Mouse (Mus musculus): ENCODE data around the gene Smyd4. TPM values are rescaled to one million over a fixed set of nuclear protein-coding genes. Genes with fewer than 3 reads are reported as not detected.
A peak's percentile ranks its signal among the peaks of the same experiment; 100 is the strongest.

The Smyd4 gene
- polyA plus RNA-seq, 1 experiment from 2014 or later = 17.7 TPM

DNA sequence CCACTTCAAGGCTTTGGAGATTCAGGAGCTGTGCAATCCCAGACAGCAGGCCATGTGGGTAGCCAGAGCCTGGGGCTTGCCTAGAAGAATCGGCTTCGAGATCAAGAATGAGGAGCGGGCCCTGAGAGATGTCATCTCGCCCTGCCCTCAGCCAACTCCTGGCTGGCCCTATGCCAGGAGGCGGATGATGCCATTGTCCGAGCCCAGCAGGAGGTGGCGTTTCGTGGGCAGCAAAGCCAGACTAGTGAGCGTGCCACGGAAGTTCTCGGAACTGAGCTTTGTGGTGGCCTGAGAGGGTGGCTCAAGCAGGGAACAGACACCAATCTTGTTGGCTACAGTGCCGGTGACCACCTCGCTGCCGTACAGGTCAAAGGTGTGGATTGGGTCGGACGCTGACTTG is 93.4 kb downstream of the Smyd4 start:
- Histone ChIP-seq H3K27me3 (no peaks in the 10 kb centered on the region), H3K4me3 (no peak overlapping the region), H3K27ac (no peak overlapping the region), H3K4me2 (no peak overlapping the region), H3K36me3 (ENCODE audit: poor library complexity, severe bottlenecking) (peaks cover 33% of the 10 kb centered on the region), H3K4me1 (peaks cover 5% of the 10 kb centered on the region; the same call in 1 of the 2 replicates), H3K9ac (0 out of 2 replicates have a peak overlapping the region, but pooled peaks have one; percentile 12), H3K9me3 (replicated peaks) (no peaks in the 10 kb centered on the region)
- ATAC-seq = no peak
- WGBS = 64% methylated on average over 16 of the region's 16 CpGs

GRCm38 (mm10) chr11:75443711-75444110 is 95.5 kb downstream of the Smyd4 start:
- 51% methylated on average over 8 of the region's 8 CpGs for WGBS
- Histone ChIP-seq H3K27me3 (no peaks in the 10 kb centered on the region), H3K4me1 (peaks cover 5% of the 10 kb centered on the region; the same call in 1 of the 2 replicates), H3K36me3 (ENCODE audit: poor library complexity, severe bottlenecking) (peaks cover 50% of the 10 kb centered on the region), H3K9me3 (replicated peaks) (no peaks in the 10 kb centered on the region), H3K4me2 (no peak overlapping the region), H3K9ac (no peak overlapping the region), H3K27ac (no peak overlapping the region), H3K4me3 (no peak overlapping the region)
- ATAC-seq = no peak

GRCm38 (mm10) chr11:75448575-75448974 is 100.3 kb downstream of the Smyd4 start:
- no peaks in the 10 kb centered on the region for H3K9me3 ChIP-seq (replicated peaks)
- ATAC-seq = no peak
- peaks cover 5% of the 10 kb centered on the region for H3K4me1 ChIP-seq
- H3K9ac ChIP-seq = no peak overlapping the region
- no peak overlapping the region for H3K27ac ChIP-seq
- no peak overlapping the region for H3K4me2 ChIP-seq
- peaks cover 62% of the 10 kb centered on the region for H3K36me3 ChIP-seq (ENCODE audit: poor library complexity, severe bottlenecking)
- no peak overlapping the region for H3K4me3 ChIP-seq
- H3K27me3 ChIP-seq = 0 out of 2 replicates have a peak, but pooled peaks cover under 1% of the 10 kb centered on the region
- 83% methylated on average over 3 of the region's 3 CpGs for WGBS

GRCm38 (mm10) chr11:75449695-75450094 is 101.5 kb downstream of the Smyd4 start:
- WGBS = 84% methylated on average over 7 of the region's 7 CpGs
- H3K9ac ChIP-seq = no peak overlapping the region

DNA sequence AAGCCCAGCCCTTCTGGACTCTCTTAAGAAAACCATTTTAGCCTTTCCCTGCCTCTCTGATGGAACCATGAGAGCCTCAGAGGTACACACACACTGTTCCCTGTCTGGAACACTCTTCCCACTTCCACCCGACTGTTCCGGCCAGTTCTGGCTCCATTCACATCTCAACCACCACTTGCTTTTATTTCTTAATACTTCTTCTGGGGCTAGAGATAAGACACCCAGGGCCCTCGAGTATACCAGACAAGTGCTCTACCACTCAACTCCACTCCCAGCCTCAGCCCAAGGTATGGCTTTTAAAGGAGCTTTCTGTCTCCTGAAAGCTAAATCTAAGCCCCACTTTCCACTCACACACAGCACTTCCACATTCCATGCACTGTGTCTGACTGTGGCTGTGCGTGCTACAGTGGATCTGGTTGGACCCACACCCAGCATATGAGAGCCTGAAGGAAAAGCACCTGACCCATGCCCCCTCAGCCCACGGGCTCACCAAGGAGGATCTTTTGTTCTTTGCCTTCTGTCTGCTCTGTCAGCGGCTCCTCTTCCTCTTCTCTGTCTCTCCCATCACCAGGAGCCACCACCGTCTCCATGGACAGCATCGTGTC is 102.2 kb downstream of the Smyd4 start:
- 92% methylated on average over 8 of the region's 8 CpGs for WGBS
- H3K9me3 ChIP-seq (replicated peaks) = no peaks in the 10 kb centered on the region
- H3K4me2 ChIP-seq = no peak overlapping the region
- H3K27me3 ChIP-seq = 0 out of 2 replicates have a peak, but pooled peaks cover 5% of the 10 kb centered on the region
- H3K36me3 ChIP-seq (ENCODE audit: poor library complexity, severe bottlenecking) = peaks cover 52% of the 10 kb centered on the region
- ATAC-seq = no peak
- no peak overlapping the region for H3K9ac ChIP-seq
- no peak overlapping the region for H3K4me3 ChIP-seq
- no peak overlapping the region for H3K27ac ChIP-seq
- H3K4me1 ChIP-seq = peaks cover 18% of the 10 kb centered on the region

More at GRCm38 (mm10) chr11:75449695-75450094, 101.5 kb downstream of the Smyd4 start:
- Histone ChIP-seq H3K36me3 (ENCODE audit: poor library complexity, severe bottlenecking) (peaks cover 59% of the 10 kb centered on the region), H3K4me1 (peaks cover 13% of the 10 kb centered on the region), H3K27me3 (0 out of 2 replicates have a peak, but pooled peaks cover 5% of the 10 kb centered on the region), H3K9me3 (replicated peaks) (no peaks in the 10 kb centered on the region), H3K4me3 (no peak overlapping the region), H3K4me2 (no peak overlapping the region), H3K27ac (no peak overlapping the region)
- ATAC-seq = no peak

DNA sequence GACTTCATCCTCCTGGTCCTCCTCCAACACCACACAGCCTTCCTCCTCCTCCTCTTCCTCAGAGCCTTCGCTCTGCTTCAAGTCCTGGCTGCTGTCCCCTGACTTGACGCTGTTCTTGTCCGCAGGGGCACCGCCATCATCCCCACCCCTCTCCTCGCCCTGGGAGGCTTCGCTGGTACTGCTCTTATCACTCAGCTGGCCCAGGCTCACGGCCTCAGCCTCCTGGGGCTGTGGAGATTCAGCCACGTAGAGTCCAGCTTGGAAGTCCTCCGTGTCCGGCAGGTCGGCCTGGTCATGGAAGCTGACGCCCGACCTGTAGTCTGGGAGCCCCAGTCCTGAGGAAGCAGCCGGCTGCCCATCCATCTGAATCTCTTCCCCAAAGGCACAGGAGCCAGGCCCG is 102.7 kb downstream of the Smyd4 start:
- ATAC-seq = no peak
- Histone ChIP-seq H3K4me2 (no peak overlapping the region), H3K9ac (no peak overlapping the region)

GRCm38 (mm10) chr11:75452081-75452480 is 103.8 kb downstream of the Smyd4 start:
- Histone ChIP-seq H3K27ac (no peak overlapping the region), H3K36me3 (ENCODE audit: poor library complexity, severe bottlenecking) (peaks cover 41% of the 10 kb centered on the region), H3K9ac (0 out of 2 replicates have a peak overlapping the region, but pooled peaks have one; percentile 8), H3K9me3 (replicated peaks) (no peaks in the 10 kb centered on the region), H3K4me1 (peaks cover 18% of the 10 kb centered on the region), H3K27me3 (0 out of 2 replicates have a peak, but pooled peaks cover 5% of the 10 kb centered on the region), H3K4me2 (no peak overlapping the region), H3K4me3 (no peak overlapping the region)
- ATAC-seq = no peak
- WGBS = 89% methylated on average over 8 of the region's 8 CpGs

More for the DNA sequence above, 102.7 kb downstream of the Smyd4 start:
- Histone ChIP-seq H3K36me3 (ENCODE audit: poor library complexity, severe bottlenecking) (peaks cover 47% of the 10 kb centered on the region), H3K27ac (no peak overlapping the region), H3K9me3 (replicated peaks) (no peaks in the 10 kb centered on the region), H3K27me3 (0 out of 2 replicates have a peak, but pooled peaks cover 5% of the 10 kb centered on the region), H3K4me3 (no peak overlapping the region), H3K4me1 (peaks cover 18% of the 10 kb centered on the region)
- 93% methylated on average over 15 of the region's 15 CpGs for WGBS

- H3K4me3 ChIP-seq = no peak overlapping the region
- H3K9ac ChIP-seq = no peak overlapping the region
- H3K4me1 ChIP-seq = peaks cover 18% of the 10 kb centered on the region
- H3K9me3 ChIP-seq (replicated peaks) = no peaks in the 10 kb centered on the region
- 92% methylated on average over 31 of the region's 31 CpGs for whole genome bisulfite sequencing
- no peak for ATAC-seq
- peak overlapping the region; percentile 97; the same call in 1 of the 2 replicates for H3K4me2 ChIP-seq
- H3K36me3 ChIP-seq (ENCODE audit: poor library complexity, severe bottlenecking) = peaks cover 35% of the 10 kb centered on the region
- H3K27me3 ChIP-seq = 0 out of 2 replicates have a peak, but pooled peaks cover 5% of the 10 kb centered on the region
- H3K27ac ChIP-seq = no peak overlapping the region
These were observed 104.8 kb downstream of the Smyd4 start for GRCm38 (mm10) chr11:75452812-75453557.

DNA sequence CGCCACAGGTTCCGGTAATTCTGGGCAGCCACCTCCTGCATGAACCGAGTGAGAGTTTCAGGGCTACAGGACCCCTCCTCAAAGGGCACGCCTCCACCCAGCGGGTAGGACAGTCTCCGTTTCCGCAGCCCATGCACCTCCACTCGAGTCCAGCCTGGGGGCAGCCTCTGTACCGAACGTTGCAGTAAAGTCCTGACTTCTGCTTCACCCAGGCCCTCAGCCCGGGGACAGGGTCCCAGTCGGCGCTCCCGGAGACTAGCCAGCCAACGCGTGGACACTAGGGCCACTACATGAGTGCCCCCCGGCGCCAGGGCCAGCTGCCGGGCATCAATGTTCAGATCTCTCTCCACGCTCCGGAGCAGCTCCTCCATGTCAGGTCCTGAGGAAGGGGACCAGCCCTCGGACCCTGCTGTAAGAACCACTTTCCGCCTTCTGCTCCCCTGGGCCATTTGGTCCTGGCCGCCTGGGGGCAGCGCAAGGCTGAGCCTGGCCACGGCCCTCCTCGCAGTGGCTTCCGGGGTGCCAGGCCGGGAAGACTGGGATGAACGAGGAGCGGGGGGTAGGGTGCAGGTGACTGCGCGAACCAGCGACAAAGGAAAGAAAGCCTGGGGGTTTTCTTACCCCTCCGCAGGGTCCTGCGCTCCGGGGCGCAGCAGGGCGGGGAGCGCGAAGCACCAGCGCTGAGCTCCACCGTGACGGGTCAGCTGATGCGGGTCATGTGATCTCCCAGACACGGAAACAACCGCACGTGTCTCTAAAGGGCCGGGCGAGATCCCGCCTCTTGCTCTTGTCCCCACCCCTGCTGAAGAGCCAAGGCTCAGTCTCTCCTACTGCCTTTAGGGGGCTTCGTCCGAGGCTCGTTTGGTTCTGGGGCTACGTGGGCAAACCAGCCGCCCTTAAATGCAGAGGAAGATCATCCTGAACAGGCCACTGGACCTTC is 106.0 kb downstream of the Smyd4 start, which contains the start of gene Wdr81:
Gene Wdr81, minus strand, starts transcription at position 727 of the 940 bp plus-strand sequence.
- 2% methylated on average over 55 of the region's 56 CpGs for WGBS
- peak; percentile 96 for ATAC-seq
- peaks cover 18% of the 10 kb centered on the region for H3K4me1 ChIP-seq
- H3K9me3 ChIP-seq (replicated peaks) = no peaks in the 10 kb centered on the region
- H3K9ac ChIP-seq = peak within 1 kb of the TSS; percentile 76
- H3K4me3 ChIP-seq = peak within 1 kb of the TSS; percentile 57
- H3K27me3 ChIP-seq = 0 out of 2 replicates have a peak, but pooled peaks cover 5% of the 10 kb centered on the region
- H3K4me2 ChIP-seq = peak within 1 kb of the TSS; percentile 97
- H3K36me3 ChIP-seq (ENCODE audit: poor library complexity, severe bottlenecking) = peaks cover 22% of the 10 kb centered on the region
- no peak within 1 kb of the TSS for H3K27ac ChIP-seq
